Comparison of ENCODE assay signal across 8 mouse cellular contexts in genomic region chr4:154105381-154106001, GRCm38 (mm10). TPM values are rescaled to one million over a fixed set of nuclear protein-coding genes. Genes with fewer than 3 reads are reported as not detected.
DNase-seq lines count a peak whose midpoint lies in the region; ATAC-seq and TF ChIP-seq lines count a peak whose summit lies in the region.

No protein-coding gene starts in this region.

- no peaks in the 10 kb centered on the region for H3K27me3 ChIP-seq in ES-Bruce4 (ENCODE audit: control insufficient read depth, insufficient read depth, low read length, poor library complexity, severe bottlenecking)
- H3K27me3 ChIP-seq in lung, embryonic 15.5 days = peaks cover 7% of the 10 kb centered on the region; the same call in 1 of the 2 replicates

- no peaks in the 10 kb centered on the region for H3K36me3 ChIP-seq in ES-Bruce4 (ENCODE audit: control insufficient read depth, insufficient read depth, low read length, poor library complexity, severe bottlenecking)
- H3K36me3 ChIP-seq in lung, embryonic 15.5 days = no peaks in the 10 kb centered on the region

- H3K4me2 ChIP-seq in lung, embryonic 15.5 days = peak overlapping the region; percentile 44

- intact Hi-C loops in heart, postnatal 36 days (cut with DNase I) = no loop called here

- no peaks in the 10 kb centered on the region for H3K4me1 ChIP-seq in ES-Bruce4 (ENCODE audit: control insufficient read depth, insufficient read depth, low read length)
- peaks cover 4% of the 10 kb centered on the region; the same call in 1 of the 2 replicates for H3K4me1 ChIP-seq in lung, embryonic 15.5 days

- DNase-seq in brain, embryonic 14.5 days (ENCODE audit: low read depth) = peak; percentile 77
- peak; percentile 45 to 56 for DNase-seq in heart, postnatal 36 days
- DNase-seq in layer of hippocampus, adult 18-20 months (ENCODE audit: low spot score in 2 of 2) = peak; percentile 27 to 67
- peak; percentile 49 for DNase-seq in ovary, postnatal 36 days (ENCODE audit: low spot score)
- peak; percentile 47 to 54 for DNase-seq in thymus, postnatal 36 days

- 24% methylated on average over 20 of the region's 20 CpGs for WGBS in lung, embryonic 15.5 days

- ATAC-seq in erythroblast, adult 5-6 weeks (replicated peaks; ENCODE audit: low FRiP score, poor library complexity, severe bottlenecking) = peak; percentile 72
- peak; percentile 44; the same call in 1 of the 2 replicates for ATAC-seq in lung, embryonic 15.5 days (ENCODE audit: borderline replicate concordance, extremely low read depth, low FRiP score, low TSS enrichment)

- no peak for TF ChIP-seq POLR2A in ES-Bruce4 (IDR thresholded peaks at IDR 0.05; ENCODE audit: insufficient read depth, low read length)
- no peak for TF ChIP-seq POLR2A in brain, embryonic 14.5 days (IDR thresholded peaks at IDR 0.05; ENCODE audit: borderline replicate concordance, extremely low read depth, insufficient read depth, insufficient read length, poor library complexity, severe bottlenecking)

- H3K4me3 ChIP-seq in ES-Bruce4 (ENCODE audit: low read depth, low read length) = peak overlapping the region; percentile 19; the same call in 1 of the 2 replicates
- H3K4me3 ChIP-seq in lung, embryonic 15.5 days = no peak overlapping the region

- TF ChIP-seq CTCF in ES-Bruce4 (IDR thresholded peaks at IDR 0.05; ENCODE audit: low read depth, low read length) = peak; percentile 91
- TF ChIP-seq CTCF in brain, embryonic 14.5 days (IDR thresholded peaks at IDR 0.05; ENCODE audit: borderline replicate concordance, extremely low read depth, insufficient read depth, insufficient read length) = peak; percentile 81

- peak; percentile 50; the same call in 1 of the 2 replicates for TF ChIP-seq EP300 in ES-Bruce4 (IDR thresholded peaks at IDR 0.05; ENCODE audit: insufficient read depth, low read depth, low read length)

- no peaks in the 10 kb centered on the region for H3K9me3 ChIP-seq in ES-Bruce4 (replicated peaks; ENCODE audit: control insufficient read depth, insufficient read depth, low read length, poor library complexity, severe bottlenecking)
- H3K9me3 ChIP-seq in lung, embryonic 15.5 days = no peaks in the 10 kb centered on the region

- H3K27ac ChIP-seq in ES-Bruce4 (ENCODE audit: insufficient read depth, low read length) = no peak overlapping the region
- no peak overlapping the region for H3K27ac ChIP-seq in lung, embryonic 15.5 days

- H3K9ac ChIP-seq in ES-Bruce4 (ENCODE audit: low read depth, poor library complexity, severe bottlenecking) = peak overlapping the region; percentile 7; the same call in 1 of the 2 replicates
- H3K9ac ChIP-seq in lung, embryonic 15.5 days = no peak overlapping the region

RNA-seq across cellular contexts. Expression of gene Trp73, which starts 34.5 kb away (rescaled TPM):
- 2.3 and 2.8 TPM in 2 replicates for polyA plus RNA-seq in ES-Bruce4 (2011; ENCODE audit: insufficient read depth, insufficient read length, low read depth, missing spikeins)
- 3.0 and 3.6 TPM in 2 replicates for polyA plus RNA-seq in brain, embryonic 14.5 days (2012; rRNA removed)
- not detected in 2 replicates for total RNA-seq in erythroblast, adult 5-6 weeks (2015; ENCODE audit: low replicate concordance)
- not detected in 2 replicates for total RNA-seq in erythroblast, adult 5-6 weeks (2017; ENCODE audit: low replicate concordance)
- not detected for total RNA-seq in heart, postnatal 36 days (2021)
- 1 to 10 TPM; 1.9 to 2.5 TPM for total RNA-seq in layer of hippocampus, adult 18-20 months (2021)
- polyA plus RNA-seq in lung, embryonic 15.5 days (2015; fragmentation: Nextera tagmentation; extraction: Ambion mirVana) = 1.6 and 1.8 TPM in 2 replicates

RNA-seq across cellular contexts. Expression of gene Wrap73, which starts 36.7 kb away (rescaled TPM):
- 11.9 and 15.4 TPM in 2 replicates for polyA plus RNA-seq in ES-Bruce4 (2011; ENCODE audit: insufficient read depth, insufficient read length, low read depth, missing spikeins)
- polyA plus RNA-seq in brain, embryonic 14.5 days (2012; rRNA removed) = 42.5 and 64.5 TPM in 2 replicates
- 1.5 and 2.3 TPM in 2 replicates for total RNA-seq in erythroblast, adult 5-6 weeks (2015; ENCODE audit: low replicate concordance)
- total RNA-seq in erythroblast, adult 5-6 weeks (2017; ENCODE audit: low replicate concordance) = 2.6 and 4.5 TPM in 2 replicates
- total RNA-seq in heart, postnatal 36 days (2021) = 10 to 100 TPM; 10.8 to 15.0 TPM
- 10 to 100 TPM; 30.0 to 35.8 TPM for total RNA-seq in layer of hippocampus, adult 18-20 months (2021)
- polyA plus RNA-seq in lung, embryonic 15.5 days (2015; fragmentation: Nextera tagmentation; extraction: Ambion mirVana) = 39.5 and 41.7 TPM in 2 replicates

RNA-seq across cellular contexts. Expression of gene Tprgl, which starts 55.0 kb away (rescaled TPM):
- polyA plus RNA-seq in ES-Bruce4 (2011; ENCODE audit: insufficient read depth, insufficient read length, low read depth, missing spikeins) = 66.0 and 68.9 TPM in 2 replicates
- 139 and 147 TPM in 2 replicates for polyA plus RNA-seq in brain, embryonic 14.5 days (2012; rRNA removed)
- total RNA-seq in erythroblast, adult 5-6 weeks (2015; ENCODE audit: low replicate concordance) = 75.2 and 117 TPM in 2 replicates
- 104 and 115 TPM in 2 replicates for total RNA-seq in erythroblast, adult 5-6 weeks (2017; ENCODE audit: low replicate concordance)
- total RNA-seq in heart, postnatal 36 days (2021) = 100 to 1,000 TPM; 132 to 136 TPM
- 100 to 1,000 TPM; 196 to 199 TPM for total RNA-seq in layer of hippocampus, adult 18-20 months (2021)
- 141 and 143 TPM in 2 replicates for polyA plus RNA-seq in lung, embryonic 15.5 days (2015; fragmentation: Nextera tagmentation; extraction: Ambion mirVana)
